Mouse (Mus musculus) kidney, postnatal 0 days (tissue): ENCODE results near the gene As3mt. TPM values are rescaled to one million over a fixed set of nuclear protein-coding genes. Genes with fewer than 3 reads are reported as not detected.

Source experiments
- ATAC-seq: fragments of 200-750 bp; cut with Nextera tagmentation; replicated peaks from 2 replicates; pipeline ENCODE4 v1.8.0; 2017; ENCODE audit warnings: low read depth, moderate number of reproducible peaks, moderate TSS enrichment, moderate library complexity; ENCODE audit not compliant: low FRiP score
- DNase-seq: peaks from one replicate; pipeline ENCODE4 v3.0.0-alpha.2; 2016; ENCODE audit warnings: low spot score
- H3K27ac ChIP-seq: fragments of 300-500 bp; sonication (generic); 2 replicates; pipeline ENCODE4 v1.5.1; 2014; ENCODE audit warnings: mild to moderate bottlenecking
- H3K27me3 ChIP-seq: fragments of 300-500 bp; sonication (generic); 2 replicates; pipeline ENCODE4 v1.6.1; 2014; ENCODE audit warnings: low read length, mixed read lengths; ENCODE audit not compliant: insufficient read depth
- H3K36me3 ChIP-seq: fragments of 300-500 bp; sonication (generic); 2 replicates; pipeline ENCODE4 v1.6.1; 2014; ENCODE audit warnings: low read length, mixed read lengths; ENCODE audit not compliant: insufficient read depth
- H3K4me1 ChIP-seq: fragments of 300-500 bp; sonication (generic); replicated peaks from 2 replicates; pipeline ENCODE4 v1.6.1; 2014; ENCODE audit warnings: antibody characterized with exemption, low read length, mixed read lengths; ENCODE audit not compliant: insufficient read depth
- H3K4me2 ChIP-seq: fragments of 300-500 bp; sonication (generic); 2 replicates; pipeline ENCODE4 v1.6.1; 2014; ENCODE audit warnings: mild to moderate bottlenecking, low read length, moderate library complexity, mixed read lengths
- H3K4me3 ChIP-seq: fragments of 300-500 bp; sonication (generic); replicated peaks from 2 replicates; pipeline ENCODE4 v1.5.1; 2014; ENCODE audit warnings: low read depth, low read length
- H3K9ac ChIP-seq: fragments of 300-500 bp; sonication (generic); 2 replicates; pipeline ENCODE4 v1.6.1; 2014; ENCODE audit warnings: low read depth, low read length
- H3K9me3 ChIP-seq: fragments of 300-500 bp; sonication (generic); replicated peaks from 2 replicates; pipeline ENCODE4 v1.6.1; 2016; ENCODE audit warnings: low read length, inconsistent platforms, mixed read lengths
- CTCF ChIP-seq: IDR thresholded peaks from 2 replicates; pipeline ENCODE4 v1.5.1; 2016; ENCODE audit warnings: antibody characterized with exemption, low read depth, mild to moderate bottlenecking, moderate library complexity
- WGBS: fragments of 180-500 bp; shearing (Covaris S2); extraction: QIAGEN DNeasy Blood & Tissue Kit; methylation state at CpG from one replicate; pipeline ENCODE4 v1.1.7; 2014; 5-methylcytosine and 5-hydroxymethylcytosine counted together
- polyA plus RNA-seq: library from polyadenylated mRNA; unstranded; fragments of >200 nt; fragmentation: Nextera tagmentation; extraction: Ambion mirVana; gene quantifications from 2 replicates; pipeline ENCODE4 v1.2.1, GENCODE M21; 2015

The As3mt gene
- polyA plus RNA-seq, 1 experiment from 2014 or later, result 59.4 TPM

DNA sequence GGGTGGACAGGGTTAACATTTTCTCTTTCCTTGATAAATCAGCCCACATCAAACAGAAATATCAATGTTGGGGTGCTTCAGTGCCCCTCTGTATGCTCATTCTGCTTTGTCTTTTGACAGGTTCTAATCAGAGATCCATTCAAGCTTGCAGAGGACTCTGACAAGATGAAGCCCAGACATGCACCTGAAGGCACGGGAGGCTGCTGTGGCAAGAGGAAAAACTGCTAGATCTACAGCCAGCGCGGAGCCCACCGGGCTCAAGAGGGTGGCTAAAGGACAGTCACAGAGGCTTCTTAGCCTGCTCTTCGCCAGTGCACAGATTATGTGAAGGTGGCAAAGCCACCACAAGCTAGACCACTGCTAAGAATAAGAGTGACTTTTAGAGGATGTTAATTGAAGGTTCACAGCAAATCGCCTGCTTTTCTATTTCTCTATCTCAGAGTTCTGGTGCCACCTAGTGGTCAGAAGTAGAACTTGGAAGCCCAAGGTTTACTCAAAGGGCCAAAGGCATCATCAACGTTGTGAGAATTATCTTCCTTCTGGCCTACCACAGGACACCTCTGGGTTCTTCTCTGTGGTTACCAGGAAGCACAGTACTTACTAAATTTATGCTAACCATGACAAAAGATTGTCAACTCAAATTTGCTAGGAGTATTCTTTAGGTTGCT lies 33.2 kb downstream of the As3mt start:
- Histone ChIP-seq H3K27me3 (no peaks in the 10 kb centered on the region), H3K9me3 (no peaks in the 10 kb centered on the region), H3K4me2 (no peak overlapping the region), H3K27ac (no peak overlapping the region), H3K4me1 (no peaks in the 10 kb centered on the region), H3K36me3 (no peaks in the 10 kb centered on the region), H3K4me3 (no peak overlapping the region), H3K9ac (no peak overlapping the region)
- TF ChIP-seq CTCF, result peak; percentile 91
- no peak for ATAC-seq
- peak; percentile 90 for DNase-seq
- 52% methylated on average over 7 of the region's 7 CpGs for WGBS

DNA sequence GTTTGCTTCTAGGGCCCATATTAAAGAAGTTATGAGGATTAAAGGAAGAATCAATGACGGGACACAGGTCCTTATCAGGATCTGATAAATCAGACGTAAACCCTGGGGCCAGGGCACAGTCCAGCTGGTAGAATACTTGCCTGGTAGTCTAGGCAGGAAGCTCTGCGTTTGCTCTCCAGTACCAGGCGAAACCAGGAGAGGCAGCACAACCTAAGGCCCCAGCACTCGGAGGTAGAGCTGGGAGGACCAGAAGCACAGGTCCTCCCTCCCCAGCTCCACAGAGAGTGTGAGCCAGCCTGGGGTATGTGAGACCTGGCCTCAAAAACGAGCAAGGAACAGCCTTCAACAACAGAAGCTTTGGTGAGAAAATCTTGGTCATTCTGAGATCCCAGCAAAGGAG lies 34.3 kb downstream of the As3mt start:
- Histone ChIP-seq H3K36me3 (no peaks in the 10 kb centered on the region), H3K4me2 (no peak overlapping the region), H3K27me3 (no peaks in the 10 kb centered on the region), H3K9me3 (no peaks in the 10 kb centered on the region), H3K9ac (no peak overlapping the region), H3K27ac (no peak overlapping the region), H3K4me3 (no peak overlapping the region), H3K4me1 (no peaks in the 10 kb centered on the region)
- ATAC-seq, result no peak
- DNase-seq, result no peak
- WGBS, result 43% methylated on average over 6 of the region's 6 CpGs
- TF ChIP-seq CTCF, result peak; percentile 15; the same call in 1 of the 2 replicates

DNA sequence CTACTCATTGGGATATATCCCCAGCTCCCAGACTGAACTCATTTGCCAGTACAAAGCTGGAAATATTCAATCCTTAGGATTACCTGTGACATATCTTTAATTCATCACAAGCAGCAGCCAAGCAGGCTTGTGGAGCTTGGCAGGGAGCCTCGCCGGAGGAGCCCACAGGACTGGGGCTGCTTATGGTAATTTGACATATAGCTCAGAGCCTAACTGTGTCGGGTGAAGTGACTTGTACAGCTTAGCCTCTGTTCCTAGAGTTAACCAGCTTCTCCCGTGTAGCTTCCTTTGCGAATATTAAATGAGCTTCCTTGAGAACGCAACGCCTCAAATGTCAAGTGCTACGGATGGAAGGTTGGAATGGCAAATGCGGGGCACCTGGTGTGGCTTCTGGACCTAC lies 37.4 kb downstream of the As3mt start:
- no peak overlapping the region for H3K9ac ChIP-seq
- H3K4me2 ChIP-seq, result no peak overlapping the region
- no peak for TF ChIP-seq CTCF
- H3K27me3 ChIP-seq, result no peaks in the 10 kb centered on the region
- no peak for DNase-seq
- no peak overlapping the region for H3K4me3 ChIP-seq
- no peak overlapping the region for H3K27ac ChIP-seq
- WGBS, result 63% methylated on average over 9 of the region's 9 CpGs
- H3K4me1 ChIP-seq, result no peaks in the 10 kb centered on the region
- no peaks in the 10 kb centered on the region for H3K36me3 ChIP-seq
- H3K9me3 ChIP-seq, result no peaks in the 10 kb centered on the region
- ATAC-seq, result no peak

DNA sequence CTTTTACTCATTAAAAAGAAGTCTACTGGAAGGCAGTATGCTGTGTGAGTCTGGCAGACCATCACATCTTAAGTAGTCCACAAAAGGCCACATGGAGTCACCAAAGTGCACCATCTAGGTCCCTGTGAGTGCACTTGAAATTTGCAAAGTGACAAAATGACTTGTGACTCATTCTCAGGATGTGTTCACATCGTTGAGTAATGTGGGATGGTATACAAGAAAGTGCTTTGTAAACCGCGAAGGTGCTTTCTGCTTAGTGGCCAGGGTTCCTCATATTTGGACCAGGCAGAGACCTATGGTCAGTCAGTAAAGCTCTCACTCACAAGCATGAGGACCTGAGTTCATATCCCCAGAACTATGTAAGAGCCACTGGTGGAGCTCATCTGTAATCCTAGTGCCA lies 40.5 kb downstream of the As3mt start:
- Histone ChIP-seq H3K4me2 (no peak overlapping the region), H3K27ac (no peak overlapping the region), H3K36me3 (no peaks in the 10 kb centered on the region), H3K4me3 (no peak overlapping the region), H3K9ac (no peak overlapping the region), H3K4me1 (no peaks in the 10 kb centered on the region), H3K9me3 (no peaks in the 10 kb centered on the region), H3K27me3 (no peaks in the 10 kb centered on the region)
- TF ChIP-seq CTCF, result no peak
- WGBS, result 86% methylated on average over 3 of the region's 3 CpGs
- DNase-seq (no peak), ATAC-seq (no peak)

DNA sequence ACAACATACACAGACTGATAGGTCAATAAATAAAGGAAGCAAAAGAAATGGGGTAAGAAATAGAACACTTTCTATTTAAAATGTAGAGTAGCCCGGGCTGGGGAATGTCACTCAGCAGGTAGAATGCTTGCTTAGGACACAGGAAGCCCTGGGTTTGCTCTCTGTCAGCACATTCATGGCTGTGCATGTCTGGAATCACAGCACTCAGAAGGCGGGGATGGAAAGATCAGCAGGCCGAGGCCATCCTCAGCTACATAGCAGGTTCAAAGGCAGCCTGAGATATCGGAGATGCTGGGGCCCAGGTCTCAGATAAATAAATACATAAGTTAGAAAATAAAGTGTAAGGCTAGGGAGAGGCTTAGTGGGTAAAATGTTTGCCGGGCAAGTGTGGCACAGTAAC lies 45.0 kb downstream of the As3mt start:
- 88% methylated on average over 5 of the region's 5 CpGs for WGBS
- no peak for DNase-seq
- H3K4me2 ChIP-seq, result no peak overlapping the region

DNA sequence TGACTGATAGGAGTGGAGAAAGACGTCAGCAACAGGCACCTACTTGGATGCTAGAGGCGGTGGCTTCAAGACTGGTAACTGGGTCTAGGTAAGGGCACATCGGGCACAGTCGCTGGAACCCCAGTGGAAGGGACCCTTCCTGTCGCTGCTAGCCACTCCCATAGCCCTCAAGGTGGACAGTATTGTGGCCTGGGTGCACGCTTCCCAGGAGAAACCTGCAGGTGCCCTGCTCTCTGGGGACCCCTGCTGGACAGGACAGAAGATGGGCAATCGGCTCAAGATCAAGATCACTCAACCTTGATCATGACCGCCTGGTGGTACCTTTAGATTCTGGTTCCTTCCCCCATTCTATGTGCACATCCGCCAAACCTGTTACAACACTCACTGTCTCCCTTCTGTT lies 47.8 kb downstream of the As3mt start:
- no peak for DNase-seq
- no peaks in the 10 kb centered on the region for H3K4me1 ChIP-seq

More for the DNA sequence above, 45.0 kb downstream of the As3mt start:
- H3K4me3 ChIP-seq, result no peak overlapping the region
- H3K9me3 ChIP-seq, result no peaks in the 10 kb centered on the region
- no peak for ATAC-seq
- TF ChIP-seq CTCF, result no peak
- no peak overlapping the region for H3K27ac ChIP-seq
- H3K27me3 ChIP-seq, result no peaks in the 10 kb centered on the region
- no peak overlapping the region for H3K9ac ChIP-seq
- no peaks in the 10 kb centered on the region for H3K4me1 ChIP-seq
- H3K36me3 ChIP-seq, result no peaks in the 10 kb centered on the region

DNA sequence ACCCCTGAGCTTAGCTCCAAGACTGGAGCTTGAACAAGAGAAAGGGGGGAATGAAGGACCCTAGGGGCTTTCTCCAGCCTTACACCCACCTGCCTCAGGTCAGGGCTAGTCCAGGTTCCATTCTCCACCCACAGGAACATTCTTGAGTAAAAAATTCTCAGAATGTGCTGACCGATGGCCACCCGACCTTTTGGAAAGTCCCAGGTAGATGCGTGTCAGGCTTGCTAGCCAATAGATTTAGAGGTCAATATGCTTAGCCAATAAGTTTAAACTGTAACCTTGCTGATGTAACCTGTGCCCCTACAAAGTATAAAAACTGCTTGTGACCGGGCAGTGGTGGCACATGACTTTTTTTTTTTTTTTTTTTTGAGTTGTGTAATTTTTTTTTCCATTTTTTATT lies 49.0 kb downstream of the As3mt start:
- Histone ChIP-seq H3K36me3 (no peaks in the 10 kb centered on the region), H3K9ac (no peak overlapping the region), H3K4me3 (no peak overlapping the region), H3K9me3 (no peaks in the 10 kb centered on the region), H3K4me2 (no peak overlapping the region), H3K27me3 (no peaks in the 10 kb centered on the region), H3K27ac (no peak overlapping the region), H3K4me1 (no peaks in the 10 kb centered on the region)
- 85% methylated on average over 4 of the region's 4 CpGs for WGBS
- TF ChIP-seq CTCF, result no peak
- no peak for DNase-seq
- no peak for ATAC-seq

More for the DNA sequence above, 47.8 kb downstream of the As3mt start:
- Histone ChIP-seq H3K4me2 (no peak overlapping the region), H3K36me3 (no peaks in the 10 kb centered on the region), H3K9me3 (no peaks in the 10 kb centered on the region), H3K27ac (no peak overlapping the region), H3K9ac (no peak overlapping the region), H3K4me3 (no peak overlapping the region), H3K27me3 (no peaks in the 10 kb centered on the region)
- WGBS, result 51% methylated on average over 9 of the region's 9 CpGs
- no peak for ATAC-seq
- peak; percentile 73 for TF ChIP-seq CTCF
